Mouse (Mus musculus): ENCODE data around the gene Lpgat1. TPM values are rescaled to one million over a fixed set of nuclear protein-coding genes. Genes with fewer than 3 reads are reported as not detected.

The Lpgat1 gene
- polyA plus RNA-seq, 2 experiments, result 4.3 to 7.7 TPM

DNA sequence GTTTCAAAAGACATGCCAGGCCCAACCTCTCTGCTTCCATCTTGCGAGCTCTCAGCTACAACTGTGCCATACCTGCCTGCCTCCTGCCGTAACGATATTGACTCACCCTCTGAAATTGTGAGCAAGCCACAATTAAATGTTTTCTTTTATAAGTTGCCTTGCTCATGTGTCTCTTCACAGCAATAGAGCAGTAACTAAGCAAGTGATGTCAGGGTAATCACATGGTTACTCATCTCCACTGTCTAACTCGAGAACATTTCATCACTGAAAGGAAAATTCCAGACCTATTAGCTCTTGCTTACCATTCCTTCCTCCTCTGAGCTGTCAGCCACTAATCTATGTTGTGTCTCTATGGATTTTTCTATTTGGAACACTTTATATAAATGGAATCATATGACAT lies 15.0 kb downstream of the Lpgat1 start:
- TF ChIP-seq EP300 (IDR thresholded peaks at IDR 0.05; ENCODE audit: low read depth), result no peak
- TF ChIP-seq CTCF (IDR thresholded peaks at IDR 0.05; ENCODE audit: low read depth), result no peak
- Histone ChIP-seq H3K9me3 (ENCODE audit: control insufficient read depth, low read length) (no peaks in the 10 kb centered on the region), H3K9ac (replicated peaks) (no peak overlapping the region), H3K27me3 (ENCODE audit: control insufficient read depth, insufficient read depth, low read length) (no peaks in the 10 kb centered on the region), H3K36me3 (replicated peaks; ENCODE audit: control insufficient read depth, insufficient read depth, low read depth) (no peaks in the 10 kb centered on the region), H3K27ac (no peak overlapping the region), H3K4me3 (ENCODE audit: insufficient read depth in 1 of 2, low read depth in 2 of 2, low read length in 2 of 2) (no peak overlapping the region), H3K4me1 (replicated peaks; ENCODE audit: control insufficient read depth in 2 of 2, insufficient read depth in 2 of 2, low read length in 1 of 2) (no peaks in the 10 kb centered on the region), H3K4me2 (ENCODE audit: low read depth) (no peak overlapping the region)
- DNase-seq (ENCODE audit: low read depth in 3 of 3, low spot score in 3 of 3), result no peak
- no peak for ATAC-seq (ENCODE audit: insufficient read depth)
- WGBS (ENCODE audit: insufficient replicate concordance), result 72% methylated on average over 4 of the region's 4 CpGs

DNA sequence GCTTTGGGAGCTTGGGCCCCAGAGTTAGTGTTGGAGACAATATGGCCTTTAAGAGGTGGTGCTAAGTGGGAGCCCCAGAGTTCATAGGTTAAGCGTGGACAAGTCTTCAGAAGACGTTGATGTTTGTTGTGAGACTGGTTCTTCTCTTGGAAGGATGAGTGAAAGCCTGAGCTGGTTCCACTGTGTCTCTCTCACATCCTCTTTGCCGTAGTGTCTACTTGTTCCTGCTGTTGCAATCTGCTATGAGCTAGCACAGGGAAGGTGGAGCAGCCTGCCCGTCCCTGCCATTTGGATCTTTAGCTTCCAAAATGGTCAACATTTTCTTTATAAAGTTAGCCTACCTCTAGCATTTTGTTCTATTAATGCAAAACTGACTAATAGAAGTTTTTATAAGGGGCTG lies 16.2 kb downstream of the Lpgat1 start:
- Histone ChIP-seq H3K9ac (replicated peaks) (no peak overlapping the region), H3K9me3 (ENCODE audit: control insufficient read depth, low read length) (no peaks in the 10 kb centered on the region), H3K4me3 (ENCODE audit: insufficient read depth in 1 of 2, low read depth in 2 of 2, low read length in 2 of 2) (no peak overlapping the region), H3K36me3 (replicated peaks; ENCODE audit: control insufficient read depth, insufficient read depth, low read depth) (no peaks in the 10 kb centered on the region), H3K27me3 (ENCODE audit: control insufficient read depth, insufficient read depth, low read length) (no peaks in the 10 kb centered on the region), H3K27ac (no peak overlapping the region), H3K4me1 (replicated peaks; ENCODE audit: control insufficient read depth in 2 of 2, insufficient read depth in 2 of 2, low read length in 1 of 2) (peaks cover 0 to 3% of the 10 kb centered on the region in 2 experiments; a peak in 2 of 4 replicates), H3K4me2 (ENCODE audit: low read depth) (no peak overlapping the region)
- TF ChIP-seq EP300 (IDR thresholded peaks at IDR 0.05; ENCODE audit: low read depth) (no peak), CTCF (IDR thresholded peaks at IDR 0.05; ENCODE audit: low read depth) (no peak)
- no peak for DNase-seq (ENCODE audit: low read depth in 3 of 3, low spot score in 3 of 3)
- ATAC-seq (ENCODE audit: insufficient read depth), result no peak
- WGBS (ENCODE audit: insufficient replicate concordance), result 74% methylated on average over 4 of the region's 4 CpGs

GRCm38 (mm10) chr1:191736425-191736824 lies 18.8 kb downstream of the Lpgat1 start:
- H3K27me3 ChIP-seq (ENCODE audit: control insufficient read depth, insufficient read depth, low read length), result no peaks in the 10 kb centered on the region
- H3K9ac ChIP-seq (replicated peaks), result no peak overlapping the region
- no peaks in the 10 kb centered on the region for H3K9me3 ChIP-seq (ENCODE audit: control insufficient read depth, low read length)
- no peak for TF ChIP-seq CTCF (IDR thresholded peaks at IDR 0.05; ENCODE audit: low read depth)
- no peak for TF ChIP-seq EP300 (IDR thresholded peaks at IDR 0.05; ENCODE audit: low read depth)
- no peak for ATAC-seq (ENCODE audit: insufficient read depth)
- no peak overlapping the region for H3K4me2 ChIP-seq (ENCODE audit: low read depth)
- H3K4me3 ChIP-seq (ENCODE audit: insufficient read depth in 1 of 2, low read depth in 2 of 2, low read length in 2 of 2), result no peak overlapping the region
- H3K4me1 ChIP-seq (replicated peaks; ENCODE audit: control insufficient read depth in 2 of 2, insufficient read depth in 2 of 2, low read length in 1 of 2), result peaks cover 0 to 3% of the 10 kb centered on the region in 2 experiments; a peak in 2 of 4 replicates
- no peak for DNase-seq (ENCODE audit: low read depth in 3 of 3, low spot score in 3 of 3)
- no peak overlapping the region for H3K27ac ChIP-seq
- H3K36me3 ChIP-seq (replicated peaks; ENCODE audit: control insufficient read depth, insufficient read depth, low read depth), result no peaks in the 10 kb centered on the region

DNA sequence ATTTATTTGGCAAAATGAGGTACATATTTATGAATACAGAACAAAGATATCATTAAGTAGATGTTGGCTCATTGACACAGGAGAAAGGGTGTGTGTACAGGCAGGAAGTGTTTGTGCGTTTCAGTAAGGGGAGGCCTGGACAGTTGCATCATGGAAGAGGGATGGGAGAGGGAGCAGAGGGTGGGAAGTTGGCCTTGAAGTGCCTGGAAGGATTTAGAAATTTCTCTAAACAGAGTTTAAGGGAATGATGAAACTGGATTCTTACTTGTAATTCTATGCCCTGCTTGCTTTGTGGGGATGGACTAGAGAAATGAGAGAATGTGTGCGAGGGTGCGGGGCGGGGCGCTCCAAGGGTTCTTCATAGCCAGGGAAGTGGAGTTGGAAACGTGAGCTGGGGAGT lies 20.2 kb downstream of the Lpgat1 start:
- Histone ChIP-seq H3K4me2 (ENCODE audit: low read depth) (no peak overlapping the region), H3K27ac (no peak overlapping the region), H3K27me3 (ENCODE audit: control insufficient read depth, insufficient read depth, low read length) (no peaks in the 10 kb centered on the region), H3K4me3 (ENCODE audit: insufficient read depth in 1 of 2, low read depth in 2 of 2, low read length in 2 of 2) (no peak overlapping the region), H3K9ac (replicated peaks) (no peak overlapping the region), H3K36me3 (replicated peaks; ENCODE audit: control insufficient read depth, insufficient read depth, low read depth) (no peaks in the 10 kb centered on the region), H3K4me1 (replicated peaks; ENCODE audit: control insufficient read depth in 2 of 2, insufficient read depth in 2 of 2, low read length in 1 of 2) (peaks cover 0 to 3% of the 10 kb centered on the region in 2 experiments; a peak in 2 of 4 replicates), H3K9me3 (ENCODE audit: control insufficient read depth, low read length) (no peaks in the 10 kb centered on the region)
- TF ChIP-seq CTCF (IDR thresholded peaks at IDR 0.05; ENCODE audit: low read depth), result no peak
- no peak for TF ChIP-seq EP300 (IDR thresholded peaks at IDR 0.05; ENCODE audit: low read depth)
- WGBS (ENCODE audit: insufficient replicate concordance), result 82% methylated on average over 6 of the region's 6 CpGs
- ATAC-seq (ENCODE audit: insufficient read depth), result no peak
- no peak for DNase-seq (ENCODE audit: low read depth in 3 of 3, low spot score in 3 of 3)

GRCm38 (mm10) chr1:191738726-191739125 lies 21.1 kb downstream of the Lpgat1 start:
- Histone ChIP-seq H3K4me3 (ENCODE audit: insufficient read depth in 1 of 2, low read depth in 2 of 2, low read length in 2 of 2) (no peak overlapping the region), H3K9me3 (ENCODE audit: control insufficient read depth, low read length) (no peaks in the 10 kb centered on the region), H3K27ac (no peak overlapping the region), H3K27me3 (ENCODE audit: control insufficient read depth, insufficient read depth, low read length) (no peaks in the 10 kb centered on the region), H3K9ac (replicated peaks) (no peak overlapping the region), H3K4me1 (replicated peaks; ENCODE audit: control insufficient read depth in 2 of 2, insufficient read depth in 2 of 2, low read length in 1 of 2) (peaks cover 0 to 3% of the 10 kb centered on the region in 2 experiments; a peak in 2 of 4 replicates), H3K4me2 (ENCODE audit: low read depth) (no peak overlapping the region), H3K36me3 (replicated peaks; ENCODE audit: control insufficient read depth, insufficient read depth, low read depth) (no peaks in the 10 kb centered on the region)
- DNase-seq (ENCODE audit: low read depth in 3 of 3, low spot score in 3 of 3) (no peak), ATAC-seq (ENCODE audit: insufficient read depth) (no peak)
- TF ChIP-seq EP300 (IDR thresholded peaks at IDR 0.05; ENCODE audit: low read depth), result no peak
- TF ChIP-seq CTCF (IDR thresholded peaks at IDR 0.05; ENCODE audit: low read depth), result no peak
- 80% methylated on average over 2 of the region's 2 CpGs for WGBS (ENCODE audit: insufficient replicate concordance)
